Mouse (Mus musculus) forebrain, embryonic 13.5 days (tissue): ENCODE measurements around the gene Gm20489. TPM values are rescaled to one million over a fixed set of nuclear protein-coding genes. Genes with fewer than 3 reads are reported as not detected.

Experiments used
- ATAC-seq: fragments of 200-750 bp; cut with Nextera tagmentation; 2 replicates; pipeline ENCODE4 v1.8.0; 2017
- H3K27ac ChIP-seq: fragments of 300-500 bp; sonication (generic); 2 replicates; pipeline ENCODE4 v1.5.1; 2015; ENCODE audit warnings: inconsistent platforms, mild to moderate bottlenecking, moderate library complexity
- H3K27me3 ChIP-seq: fragments of 300-500 bp; sonication (generic); 2 replicates; pipeline ENCODE4 v1.6.1; 2015; ENCODE audit warnings: mild to moderate bottlenecking, inconsistent platforms
- H3K36me3 ChIP-seq: fragments of 300-500 bp; sonication (generic); 2 replicates; pipeline ENCODE4 v1.6.1; 2015; ENCODE audit warnings: mild to moderate bottlenecking, inconsistent platforms; ENCODE audit not compliant: poor library complexity, severe bottlenecking
- H3K4me1 ChIP-seq: fragments of 300-500 bp; sonication (generic); 2 replicates; pipeline ENCODE4 v1.6.1; 2015; ENCODE audit warnings: inconsistent platforms
- H3K4me2 ChIP-seq: fragments of 300-500 bp; sonication (generic); 2 replicates; pipeline ENCODE4 v1.6.1; 2015; ENCODE audit warnings: inconsistent platforms, mild to moderate bottlenecking, moderate library complexity
- H3K4me3 ChIP-seq: fragments of 300-500 bp; sonication (generic); 2 replicates; pipeline ENCODE4 v1.5.1; 2015; ENCODE audit warnings: mild to moderate bottlenecking, inconsistent platforms
- H3K9ac ChIP-seq: fragments of 300-500 bp; sonication (generic); 2 replicates; pipeline ENCODE4 v1.6.1; 2015; ENCODE audit warnings: mild to moderate bottlenecking, inconsistent platforms
- H3K9me3 ChIP-seq: fragments of 300-500 bp; sonication (generic); replicated peaks from 2 replicates; pipeline ENCODE4 v1.6.1; 2016; ENCODE audit warnings: inconsistent platforms
- WGBS: fragments of 180-500 bp; shearing (Covaris S2); methylation state at CpG from one replicate; pipeline ENCODE4 v1.1.7; 2015; 5-methylcytosine and 5-hydroxymethylcytosine counted together
- polyA plus RNA-seq: library from polyadenylated mRNA; unstranded; fragments of >200 nt; fragmentation: Nextera tagmentation; extraction: Ambion mirVana; gene quantifications from 2 replicates; pipeline ENCODE4 v1.2.1, GENCODE M21; 2015

Gene Gm20489
- polyA plus RNA-seq, 1 experiment from 2014 or later = not detected

DNA sequence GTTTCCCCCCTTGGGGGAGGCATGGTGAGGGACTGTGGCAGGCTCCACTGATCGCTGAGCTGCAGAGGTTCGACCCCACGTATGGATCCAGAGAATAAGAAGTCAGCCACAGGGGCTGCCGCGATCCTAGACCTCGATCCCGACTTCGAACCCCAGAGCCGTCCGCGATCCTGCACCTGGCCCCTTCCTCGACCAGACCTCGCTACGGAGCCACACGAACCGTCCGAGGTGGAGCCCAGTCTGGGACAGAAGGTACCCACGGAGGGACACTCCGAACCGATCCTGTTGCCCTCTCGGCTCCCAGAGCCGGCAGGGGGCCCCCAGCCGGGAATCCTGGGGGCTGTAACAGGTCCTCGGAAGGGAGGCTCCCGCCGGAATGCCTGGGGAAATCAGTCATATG is 14.1 kb downstream of the Gm20489 start:
- WGBS = 13% methylated on average over 26 of the region's 26 CpGs
- peak overlapping the region; percentile 49 for H3K4me3 ChIP-seq
- H3K4me2 ChIP-seq = peak overlapping the region; percentile 73
- ATAC-seq = no peak
- H3K27me3 ChIP-seq = no peaks in the 10 kb centered on the region
- H3K27ac ChIP-seq = no peak overlapping the region
- H3K4me1 ChIP-seq = peaks cover 10% of the 10 kb centered on the region; the same call in 1 of the 2 replicates
- peak overlapping the region; percentile 62 for H3K9ac ChIP-seq
- H3K9me3 ChIP-seq = no peaks in the 10 kb centered on the region
- H3K36me3 ChIP-seq = peaks cover 7% of the 10 kb centered on the region; the same call in 1 of the 2 replicates

DNA sequence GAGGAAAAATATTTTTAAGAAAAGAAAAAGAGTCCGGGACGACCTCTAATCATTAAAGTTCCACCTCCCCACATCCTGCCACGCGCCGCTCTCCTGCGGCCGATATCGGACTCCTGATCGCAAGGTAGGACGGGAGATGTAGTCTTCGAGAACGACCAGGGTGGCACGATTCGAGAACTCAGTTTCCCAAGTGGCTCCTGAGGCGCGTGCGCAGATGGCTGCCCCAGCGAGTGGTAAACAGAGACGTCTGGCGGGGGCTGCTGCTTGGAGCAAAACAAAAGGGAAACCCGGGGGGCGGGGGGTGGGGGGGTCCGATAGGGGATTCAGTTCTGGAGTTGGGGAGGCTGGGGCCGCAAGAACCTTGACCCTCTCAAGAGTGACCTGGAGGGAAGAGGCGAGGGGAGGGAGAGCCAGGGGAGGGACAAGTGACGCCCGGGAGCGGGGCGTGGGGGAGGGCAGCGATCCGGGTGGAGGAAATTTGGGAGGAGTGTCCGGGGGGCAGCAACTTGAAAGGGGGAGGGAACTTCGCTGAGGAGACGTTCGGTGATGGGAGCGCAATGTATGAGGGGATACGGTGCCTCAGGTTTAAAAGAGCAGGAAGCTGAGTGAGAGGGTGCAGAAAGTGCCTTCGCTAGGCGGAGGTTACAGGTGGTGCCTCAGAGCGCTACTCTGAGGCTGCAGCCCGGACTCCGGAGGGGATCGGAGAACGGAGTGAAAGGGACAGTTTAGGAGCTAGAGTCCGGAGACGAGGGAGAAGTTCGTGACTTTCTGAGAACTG is 14.7 kb downstream of the Gm20489 start, which contains the start of gene Foxo4:
TSS of gene Foxo4 (plus strand) at position 577 of the 778 bp plus-strand sequence.
- peak within 1 kb of the TSS; percentile 73 for H3K4me2 ChIP-seq
- no peaks in the 10 kb centered on the region for H3K9me3 ChIP-seq
- no peak within 1 kb of the TSS for H3K27ac ChIP-seq
- H3K27me3 ChIP-seq = no peaks in the 10 kb centered on the region
- ATAC-seq = peak; percentile 94
- peak within 1 kb of the TSS; percentile 49 for H3K4me3 ChIP-seq
- peaks cover 7% of the 10 kb centered on the region; the same call in 1 of the 2 replicates for H3K36me3 ChIP-seq
- peaks cover 10% of the 10 kb centered on the region; the same call in 1 of the 2 replicates for H3K4me1 ChIP-seq
- WGBS = 20% methylated on average over 43 of the region's 47 CpGs
- peak within 1 kb of the TSS; percentile 62 for H3K9ac ChIP-seq

DNA sequence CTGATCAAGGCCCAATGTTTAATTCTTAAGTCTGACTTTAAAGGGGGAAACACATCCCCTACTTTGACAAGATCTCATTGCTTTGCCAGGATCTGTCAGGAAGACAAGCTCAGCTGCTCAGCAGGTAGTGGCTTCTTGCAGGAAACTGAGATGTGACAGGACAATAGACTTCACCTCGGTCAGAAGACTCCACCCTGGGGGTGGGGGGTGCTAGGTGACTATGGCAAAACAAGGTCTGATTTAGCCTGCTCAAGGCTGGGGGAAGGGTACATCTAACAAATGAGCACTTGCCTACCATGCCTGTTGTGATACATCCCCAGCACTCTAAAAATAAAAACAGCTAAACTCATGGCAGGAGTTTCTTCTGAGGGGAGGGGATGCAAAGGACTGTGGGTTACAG is 23.8 kb downstream of the Gm20489 start:
- Histone ChIP-seq H3K9ac (no peak overlapping the region), H3K4me2 (no peak overlapping the region), H3K9me3 (no peaks in the 10 kb centered on the region), H3K36me3 (no peaks in the 10 kb centered on the region), H3K4me1 (no peaks in the 10 kb centered on the region), H3K27ac (no peak overlapping the region), H3K27me3 (0 out of 2 replicates have a peak, but pooled peaks cover 4% of the 10 kb centered on the region), H3K4me3 (no peak overlapping the region)
- no peak for ATAC-seq
- WGBS = 15% methylated on average over 1 of the region's 1 CpGs

DNA sequence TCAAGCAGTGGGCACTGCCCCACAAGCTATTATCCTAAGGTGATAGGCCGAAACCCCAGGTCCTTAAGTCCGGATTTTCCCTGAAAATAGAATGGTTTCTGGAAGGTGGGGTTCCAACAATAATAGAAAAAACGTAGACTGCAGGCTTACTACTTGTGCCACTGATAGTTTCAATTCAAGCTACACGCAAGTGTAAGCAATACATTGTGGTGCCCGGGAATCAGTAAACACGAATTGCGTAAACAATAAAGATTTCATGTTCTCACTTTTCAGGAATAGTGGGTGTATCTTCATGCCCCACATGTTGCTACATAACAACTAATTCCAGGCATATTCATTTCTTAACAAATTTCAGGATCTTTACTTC is 46.0 kb downstream of the Gm20489 start:
- Histone ChIP-seq H3K4me1 (peaks cover 4% of the 10 kb centered on the region), H3K4me3 (peak overlapping the region; percentile 57), H3K36me3 (no peaks in the 10 kb centered on the region), H3K4me2 (peak overlapping the region; percentile 63), H3K9ac (no peak overlapping the region; the same call in 1 of the 2 replicates), H3K27me3 (0 out of 2 replicates have a peak, but pooled peaks cover 4% of the 10 kb centered on the region), H3K27ac (peak overlapping the region; percentile 22; the same call in 1 of the 2 replicates), H3K9me3 (no peaks in the 10 kb centered on the region)
- 36% methylated on average over 7 of the region's 7 CpGs for WGBS
- ATAC-seq = no peak

DNA sequence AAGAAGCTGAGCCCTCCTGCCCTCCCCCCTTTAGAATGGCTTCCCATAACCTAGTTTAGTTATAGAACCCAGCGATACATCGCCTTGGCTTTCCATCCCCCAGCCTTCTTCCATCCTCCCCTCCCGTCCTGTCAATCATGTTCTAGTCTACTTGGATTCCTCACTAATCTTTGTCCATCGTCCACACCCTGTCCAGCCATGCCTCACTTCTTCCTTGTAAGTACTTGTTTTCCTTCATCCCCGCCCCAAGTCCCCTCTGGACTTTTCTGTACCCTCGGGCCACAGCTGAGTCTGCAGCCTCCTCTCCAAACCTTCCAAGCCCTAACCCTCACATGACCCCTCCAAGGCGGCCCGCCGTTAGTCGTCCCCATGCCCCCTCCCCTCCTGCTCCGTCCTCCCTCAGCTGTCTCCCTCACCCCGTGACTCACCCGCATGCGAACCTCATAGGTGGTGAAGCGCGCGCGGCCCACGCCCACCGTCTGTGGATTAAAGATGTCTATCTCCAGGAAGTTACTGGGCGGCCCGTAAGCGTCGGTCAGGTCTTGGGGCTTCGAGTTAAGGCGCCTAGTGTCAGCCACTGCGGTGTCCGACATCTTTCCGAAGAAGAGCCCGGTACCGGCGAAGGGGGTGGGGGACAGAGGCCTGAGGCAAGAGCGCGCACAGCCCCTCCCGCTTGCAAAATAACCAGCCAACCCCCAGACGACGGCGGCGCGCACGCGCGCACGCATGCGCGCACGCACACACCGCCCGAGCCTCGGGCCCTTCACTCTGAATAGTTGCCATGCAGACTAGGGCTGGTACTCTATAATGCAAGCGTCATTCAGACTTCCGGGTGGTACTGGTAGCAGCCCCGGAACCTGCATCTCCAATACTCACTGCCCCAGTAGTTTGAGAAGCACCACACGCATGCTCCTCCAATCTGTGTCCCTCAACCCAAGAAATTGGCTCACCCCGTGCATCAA is 46.7 kb downstream of the Gm20489 start, which contains the start of gene Snx12:
TSS of gene Snx12 (minus strand) at position 730 of the 962 bp plus-strand sequence.
- peak; percentile 99 for ATAC-seq
- Histone ChIP-seq H3K27me3 (0 out of 2 replicates have a peak, but pooled peaks cover 4% of the 10 kb centered on the region), H3K4me2 (peak within 1 kb of the TSS; percentile 63), H3K9me3 (no peaks in the 10 kb centered on the region), H3K4me1 (peaks cover 4% of the 10 kb centered on the region), H3K36me3 (no peaks in the 10 kb centered on the region), H3K4me3 (peak within 1 kb of the TSS; percentile 57), H3K9ac (peak within 1 kb of the TSS; percentile 70), H3K27ac (peak within 1 kb of the TSS; percentile 22; the same call in 1 of the 2 replicates)
- WGBS = 24% methylated on average over 55 of the region's 55 CpGs

Other genes with a start within 250 kb of the Gm20489 start
- not detected in 2 replicates for gene Tex11, start 209.4 kb downstream of the Gm20489 start, polyA plus RNA-seq
- gene Slc7a3, start 183.0 kb downstream of the Gm20489 start, polyA plus RNA-seq = 0.57 and 1.2 TPM in 2 replicates
- gene Snx12, start 46.5 kb downstream of the Gm20489 start, polyA plus RNA-seq = 55.5 and 57.5 TPM in 2 replicates
- gene Foxo4, start 14.5 kb downstream of the Gm20489 start, polyA plus RNA-seq = 1.3 TPM in 2 replicates
- gene Gm614, start 5.0 kb downstream of the Gm20489 start, polyA plus RNA-seq = not detected in 2 replicates
- gene Il2rg, start 768 bp downstream of the Gm20489 start, polyA plus RNA-seq = 2.3 and 2.4 TPM in 2 replicates
- 31.3 and 31.7 TPM in 2 replicates for gene Med12, start 5.0 kb upstream of the Gm20489 start, polyA plus RNA-seq
- 33.8 and 43.0 TPM in 2 replicates for gene Nlgn3, start 30.1 kb upstream of the Gm20489 start, polyA plus RNA-seq
- gene Gjb1, start 107.4 kb upstream of the Gm20489 start, polyA plus RNA-seq = 0.23 and 0.25 TPM in 2 replicates
- 39.9 and 46.6 TPM in 2 replicates for gene Zmym3, start 151.8 kb upstream of the Gm20489 start, polyA plus RNA-seq
- 558 and 566 TPM in 2 replicates for gene Nono, start 160.3 kb upstream of the Gm20489 start, polyA plus RNA-seq
- gene Itgb1bp2, start 180.1 kb upstream of the Gm20489 start, polyA plus RNA-seq = 2.8 and 3.1 TPM in 2 replicates